Mouse (Mus musculus) cerebellum, adult 2 months (tissue): ENCODE data around the gene BC003965. TPM values are rescaled to one million over a fixed set of nuclear protein-coding genes. Genes with fewer than 3 reads are reported as not detected.

Experiments used
- DNase-seq, 2 experiments: peaks; one replicate each; pipeline ENCODE4 v3.0.0; 2021
- H3K27ac ChIP-seq: fragments of 200-500 bp; 2 replicates; pipeline ENCODE4 v1.5.1; 2012; ENCODE audit warnings: low read length, control low read depth, inconsistent platforms; ENCODE audit not compliant: insufficient read depth
- H3K27me3 ChIP-seq: fragments of 200-500 bp; 2 replicates; pipeline ENCODE4 v1.6.1; 2012; ENCODE audit warnings: inconsistent platforms, mild to moderate bottlenecking, low read length, moderate library complexity; ENCODE audit not compliant: control insufficient read depth, insufficient read depth
- H3K4me1 ChIP-seq: fragments of 200-500 bp; 2 replicates; pipeline ENCODE4 v1.6.1; 2011; ENCODE audit warnings: low read length; ENCODE audit not compliant: control insufficient read depth, insufficient read depth
- H3K4me3 ChIP-seq: fragments of 200-500 bp; replicated peaks from 2 replicates; pipeline ENCODE3; 2011; ENCODE audit warnings: mild to moderate bottlenecking, low read depth, low read length, control low read depth; ENCODE audit not compliant: insufficient read depth
- CTCF ChIP-seq: fragments of 200-500 bp; IDR thresholded peaks from 2 replicates; pipeline ENCODE4 v1.5.1; 2011; ENCODE audit warnings: low read depth, mild to moderate bottlenecking, control low read depth, low read length, moderate library complexity, borderline replicate concordance; ENCODE audit not compliant: insufficient read depth
- POLR2A ChIP-seq: fragments of 200-500 bp; IDR thresholded peaks from 2 replicates; pipeline ENCODE4 v1.6.1; 2011; ENCODE audit warnings: low read length, control low read depth, borderline replicate concordance; ENCODE audit not compliant: insufficient read depth
- WGBS: fragments of 180-500 bp; shearing (Covaris S2); methylation state at CpG from one replicate; pipeline ENCODE4 v1.1.7; 2018; 5-methylcytosine and 5-hydroxymethylcytosine counted together
- polyA plus RNA-seq: library from polyadenylated mRNA; depleted of rRNA; stranded (reverse); fragments of >200 nt; gene quantifications from 2 replicates; pipeline ENCODE4 v1.2.3, GENCODE M21; 2012

BC003965 gene
- polyA plus RNA-seq, 1 experiment: 23.4 TPM

- H3K4me1 ChIP-seq: peaks cover 3% of the 10 kb centered on the region; the same call in 1 of the 2 replicates
- 87% methylated on average over 4 of the region's 4 CpGs for WGBS
- H3K4me3 ChIP-seq: no peak overlapping the region
- TF ChIP-seq CTCF: no peak
- TF ChIP-seq POLR2A: no peak
- no peak overlapping the region for H3K27ac ChIP-seq
- no peaks in the 10 kb centered on the region for H3K27me3 ChIP-seq
- DNase-seq: no peak
These were observed 18.0 kb downstream of the BC003965 start for GRCm38 (mm10) chr17:25202401-25202800.

GRCm38 (mm10) chr17:25210006-25210405, 25.7 kb downstream of the BC003965 start:
- Histone ChIP-seq H3K4me1 (peaks cover 26% of the 10 kb centered on the region), H3K27me3 (no peaks in the 10 kb centered on the region), H3K4me3 (no peak overlapping the region), H3K27ac (peak overlapping the region; percentile 6)
- 63% methylated on average over 4 of the region's 4 CpGs for WGBS
- TF ChIP-seq POLR2A (no peak), CTCF (no peak)
- no peak for DNase-seq

GRCm38 (mm10) chr17:25210680-25211466, 26.5 kb downstream of the BC003965 start:
- peak; percentile 82 to 92 for DNase-seq
- Histone ChIP-seq H3K4me1 (peaks cover 26% of the 10 kb centered on the region), H3K4me3 (peak overlapping the region; percentile 6), H3K27ac (peak overlapping the region; percentile 6), H3K27me3 (no peaks in the 10 kb centered on the region)
- WGBS: 9% methylated on average over 15 of the region's 15 CpGs
- no peak for TF ChIP-seq CTCF
- TF ChIP-seq POLR2A: no peak

- peak in 1 of 2 experiments; percentile 55 for DNase-seq
- 16% methylated on average over 4 of the region's 4 CpGs for WGBS
These were observed 27.4 kb downstream of the BC003965 start for GRCm38 (mm10) chr17:25211705-25212104.

GRCm38 (mm10) chr17:25215431-25215830, 31.1 kb downstream of the BC003965 start:
- no peaks in the 10 kb centered on the region for H3K27me3 ChIP-seq
- no peak for TF ChIP-seq CTCF
- TF ChIP-seq POLR2A: no peak
- DNase-seq: no peak
- no peak overlapping the region for H3K4me3 ChIP-seq
- H3K27ac ChIP-seq: no peak overlapping the region
- H3K4me1 ChIP-seq: peaks cover 27% of the 10 kb centered on the region
- 78% methylated on average over 3 of the region's 3 CpGs for WGBS

More at GRCm38 (mm10) chr17:25211705-25212104, 27.4 kb downstream of the BC003965 start:
- H3K4me1 ChIP-seq: peaks cover 26% of the 10 kb centered on the region
- no peak overlapping the region for H3K4me3 ChIP-seq
- TF ChIP-seq POLR2A: no peak
- no peak for TF ChIP-seq CTCF
- no peaks in the 10 kb centered on the region for H3K27me3 ChIP-seq
- H3K27ac ChIP-seq: peak overlapping the region; percentile 4; the same call in 1 of the 2 replicates

GRCm38 (mm10) chr17:25218967-25219366, 34.6 kb downstream of the BC003965 start:
- Histone ChIP-seq H3K4me3 (no peak overlapping the region), H3K4me1 (peaks cover 23% of the 10 kb centered on the region), H3K27me3 (no peaks in the 10 kb centered on the region), H3K27ac (peak overlapping the region; percentile 14)
- no peak for TF ChIP-seq CTCF
- peak; percentile 55 to 69 for DNase-seq
- 36% methylated on average over 9 of the region's 9 CpGs for WGBS

GRCm38 (mm10) chr17:25219492-25220295, 35.3 kb downstream of the BC003965 start:
- DNase-seq: no peak
- Histone ChIP-seq H3K27me3 (no peaks in the 10 kb centered on the region), H3K4me1 (peaks cover 27% of the 10 kb centered on the region), H3K4me3 (no peak overlapping the region), H3K27ac (0 out of 2 replicates have a peak overlapping the region, but pooled peaks have one; percentile 18)
- 80% methylated on average over 15 of the region's 15 CpGs for WGBS
- no peak for TF ChIP-seq CTCF
- TF ChIP-seq POLR2A: no peak

- Histone ChIP-seq H3K27me3 (no peaks in the 10 kb centered on the region), H3K4me3 (no peak overlapping the region), H3K27ac (no peak overlapping the region), H3K4me1 (peaks cover 27% of the 10 kb centered on the region)
- 42% methylated on average over 1 of the region's 1 CpGs for WGBS
- TF ChIP-seq POLR2A: no peak
- TF ChIP-seq CTCF: no peak
- DNase-seq: no peak
These were observed 36.4 kb downstream of the BC003965 start for GRCm38 (mm10) chr17:25220746-25221145.
